Mouse (Mus musculus) frontal cortex, postnatal 25 days (tissue): Measurements from ENCODE around the gene Agxt2.
A peak's percentile ranks its signal among the peaks of the same experiment; 100 is the strongest.

Experiments used
- DNase-seq, 2 experiments: peaks; one replicate each; pipeline ENCODE4 v3.0.0; 2022; ENCODE audit warnings: low spot score in 2 of 2

Gene Agxt2

GRCm38 (mm10) chr15:10358039-10358948 is at the start of gene Agxt2:
Gene Agxt2, plus strand, starts transcription at chr15:10358532.
- DNase-seq: no peak

- no peak for DNase-seq
Measured at GRCm38 (mm10) chr15:10311826-10312225, 46.5 kb upstream of the Agxt2 start.

GRCm38 (mm10) chr15:10313522-10314455 is 44.5 kb upstream of the Agxt2 start:
- DNase-seq: peak; percentile 8 to 43

GRCm38 (mm10) chr15:10325080-10325479 is 33.3 kb upstream of the Agxt2 start, which contains the start of gene Gm21973:
Gene Gm21973, plus strand, starts transcription at chr15:10325380.
- no peak for DNase-seq

- DNase-seq: no peak
Measured at GRCm38 (mm10) chr15:10330626-10331025, 27.7 kb upstream of the Agxt2 start.

GRCm38 (mm10) chr15:10332566-10332965 is 25.8 kb upstream of the Agxt2 start:
- no peak for DNase-seq

GRCm38 (mm10) chr15:10338606-10339005 is 19.7 kb upstream of the Agxt2 start:
- DNase-seq: no peak

GRCm38 (mm10) chr15:10347044-10347443 is 11.3 kb upstream of the Agxt2 start:
- no peak for DNase-seq

GRCm38 (mm10) chr15:10366331-10366730 is 8.0 kb downstream of the Agxt2 start:
- DNase-seq: no peak

GRCm38 (mm10) chr15:10375404-10375803 is 17.1 kb downstream of the Agxt2 start:
- DNase-seq: no peak

GRCm38 (mm10) chr15:10378338-10378959 is 20.1 kb downstream of the Agxt2 start:
- DNase-seq: no peak

- DNase-seq: no peak
Measured at GRCm38 (mm10) chr15:10379757-10380458, 21.6 kb downstream of the Agxt2 start.

- no peak for DNase-seq
Measured at GRCm38 (mm10) chr15:10387263-10387662, 28.9 kb downstream of the Agxt2 start.

GRCm38 (mm10) chr15:10399795-10400194 is 41.5 kb downstream of the Agxt2 start:
- DNase-seq: no peak

GRCm38 (mm10) chr15:10400415-10400814 is 42.1 kb downstream of the Agxt2 start:
- DNase-seq: no peak

- DNase-seq: no peak
Measured at GRCm38 (mm10) chr15:10409842-10410241, 51.5 kb downstream of the Agxt2 start.

- DNase-seq: no peak
Measured at GRCm38 (mm10) chr15:10410881-10411280, 52.5 kb downstream of the Agxt2 start.

- DNase-seq: no peak
Measured at GRCm38 (mm10) chr15:10413656-10414055, 55.3 kb downstream of the Agxt2 start.

- DNase-seq: no peak
Measured at GRCm38 (mm10) chr15:10421138-10421784, 62.9 kb downstream of the Agxt2 start.

- DNase-seq: no peak
Measured at GRCm38 (mm10) chr15:10421785-10422144, 63.4 kb downstream of the Agxt2 start.

- no peak for DNase-seq
Measured at GRCm38 (mm10) chr15:10426124-10426523, 67.8 kb downstream of the Agxt2 start.
